Mouse (Mus musculus): ENCODE data around the gene Scn7a. TPM values are rescaled to one million over a fixed set of nuclear protein-coding genes. Genes with fewer than 3 reads are reported as not detected.

Scn7a gene
- total RNA-seq (2023), result not detected

GRCm38 (mm10) chr2:66784765-66785164 lies at the start of gene Scn7a:
Gene Scn7a (minus strand): TSS chr2:66784914.

DNA sequence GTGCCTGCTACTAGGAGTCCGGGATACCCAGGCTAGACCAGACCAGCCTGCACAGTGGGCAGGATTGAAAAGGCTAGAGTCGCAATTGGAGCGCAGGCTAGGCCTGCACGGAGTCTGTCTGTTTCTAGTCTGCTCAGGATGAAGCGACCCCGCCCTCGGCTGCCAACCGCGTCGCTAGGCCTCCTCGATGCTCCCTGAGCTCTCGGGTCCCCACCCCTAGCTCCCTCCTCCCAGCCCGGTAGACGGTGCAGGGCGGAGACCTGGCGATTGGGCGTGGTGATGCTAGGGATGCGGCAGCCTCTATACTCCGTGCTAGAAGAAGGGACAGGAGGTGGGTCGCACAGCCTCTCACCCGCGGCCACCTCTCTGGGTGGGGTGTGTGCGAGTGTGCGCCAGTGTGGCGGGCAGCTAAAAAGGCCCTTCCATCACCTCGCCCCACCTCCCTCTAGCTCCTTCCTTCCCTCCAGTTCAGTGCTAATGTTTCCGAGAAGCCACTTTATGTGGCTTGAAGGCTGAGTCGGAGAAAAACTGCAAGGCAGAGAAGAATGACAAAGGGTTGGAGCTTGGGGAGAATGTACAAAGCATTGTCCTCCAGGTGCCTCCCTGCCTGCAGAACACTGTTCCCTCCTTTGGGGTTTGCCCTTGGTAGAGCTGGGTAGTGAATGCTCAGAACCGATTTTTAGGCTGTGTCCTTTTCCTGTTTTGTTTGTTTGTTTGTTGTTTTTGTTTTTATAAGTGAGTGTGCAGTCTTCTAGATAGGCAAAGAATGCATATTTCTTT lies 149.9 kb downstream of the Scn7a start, which contains the start of gene Scn9a:
TSS of gene Scn9a (minus strand) at position 383 of the 780 bp plus-strand sequence.

Other genes starting within 250 kb of the Scn7a start
- gene Scn9a, start 150.0 kb downstream of the Scn7a start, total RNA-seq (2023), result not detected

All from CD4-positive naive resting alpha-beta T cell, adult 57 days (primary cell).